Mouse (Mus musculus) midbrain, embryonic 11.5 days (tissue): ENCODE results near the gene Ap1s1. TPM values are rescaled to one million over a fixed set of nuclear protein-coding genes. Genes with fewer than 3 reads are reported as not detected.

ENCODE experiments used
- ATAC-seq: fragments of 200-750 bp; cut with Nextera tagmentation; 2 replicates; pipeline ENCODE4 v1.8.0; 2017; ENCODE audit warnings: moderate TSS enrichment, moderate library complexity; ENCODE audit not compliant: low FRiP score
- DNase-seq: peaks from one replicate; pipeline ENCODE4 v3.0.0; 2015; ENCODE audit warnings: low spot score; ENCODE audit errors: missing footprints
- H3K27ac ChIP-seq: fragments of 300-500 bp; sonication (generic); 2 replicates; pipeline ENCODE4 v1.5.1; 2014; ENCODE audit warnings: low read depth, low read length
- H3K27me3 ChIP-seq: fragments of 300-500 bp; sonication (generic); 2 replicates; pipeline ENCODE4 v1.6.1; 2014; ENCODE audit warnings: mild to moderate bottlenecking, low read length, moderate library complexity, mixed read lengths; ENCODE audit not compliant: control insufficient read depth, insufficient read depth
- H3K36me3 ChIP-seq: fragments of 300-500 bp; sonication (generic); 2 replicates; pipeline ENCODE4 v1.6.1; 2014; ENCODE audit warnings: mild to moderate bottlenecking, low read length, moderate library complexity, mixed read lengths; ENCODE audit not compliant: control insufficient read depth, insufficient read depth
- H3K4me1 ChIP-seq: fragments of 300-500 bp; sonication (generic); 2 replicates; pipeline ENCODE4 v1.6.1; 2014; ENCODE audit warnings: low read length; ENCODE audit not compliant: control insufficient read depth, insufficient read depth
- H3K4me2 ChIP-seq: fragments of 300-500 bp; sonication (generic); 2 replicates; pipeline ENCODE4 v1.6.1; 2014; ENCODE audit warnings: mild to moderate bottlenecking, moderate library complexity
- H3K4me3 ChIP-seq: fragments of 300-500 bp; sonication (generic); 2 replicates; pipeline ENCODE4 v1.5.1; 2014; ENCODE audit warnings: low read depth, low read length
- H3K9ac ChIP-seq: fragments of 300-500 bp; sonication (generic); 2 replicates; pipeline ENCODE4 v1.6.1; 2014; ENCODE audit warnings: low read length
- H3K9me3 ChIP-seq: fragments of 300-500 bp; sonication (generic); 2 replicates; pipeline ENCODE4 v1.6.1; 2016; ENCODE audit warnings: low read length; ENCODE audit not compliant: control insufficient read depth
- WGBS: fragments of 180-500 bp; shearing (Covaris S2); extraction: QIAGEN DNeasy Blood & Tissue Kit; methylation state at CpG from one replicate; pipeline ENCODE4 v1.1.7; 2014; 5-methylcytosine and 5-hydroxymethylcytosine counted together
- microRNA counts: library from miRNA; unstranded; fragments of <30 nt; microRNA quantifications from one replicate; lab custom pipeline; 2015
- microRNA-seq: library from miRNA; unstranded; fragments of <30 nt; microRNA quantifications from one replicate; pipeline ENCODE4, GENCODE M21; 2017
- polyA plus RNA-seq: library from polyadenylated mRNA; unstranded; fragments of >200 nt; fragmentation: Nextera tagmentation; extraction: Ambion mirVana; gene quantifications from 2 replicates; pipeline ENCODE4 v1.2.1, GENCODE M21; 2014

The Ap1s1 gene
- polyA plus RNA-seq, 1 experiment from 2014 or later: 192 TPM

DNA sequence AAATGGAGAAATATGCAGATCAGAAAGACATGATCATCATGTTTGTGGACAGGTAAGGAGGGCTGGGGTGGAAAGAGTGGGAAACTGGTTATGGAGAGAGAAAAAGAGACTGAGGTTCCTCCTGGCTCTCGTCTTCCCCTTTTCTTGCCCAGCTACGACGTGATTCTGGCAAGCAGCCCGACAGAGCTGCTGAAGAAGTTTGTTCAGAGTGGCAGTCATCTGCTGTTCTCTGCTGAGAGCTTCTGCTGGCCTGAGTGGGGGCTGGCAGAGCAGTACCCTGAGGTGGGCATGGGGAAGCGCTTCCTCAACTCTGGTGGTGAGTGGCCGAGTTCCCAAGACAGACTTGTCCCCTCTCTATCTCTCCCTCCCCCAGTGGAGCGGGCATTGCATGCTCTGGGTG lies 57.5 kb downstream of the Ap1s1 start:
- Histone ChIP-seq H3K4me3 (peak overlapping the region; percentile 90), H3K36me3 (peaks cover 22% of the 10 kb centered on the region), H3K27ac (no peak overlapping the region), H3K4me2 (peak overlapping the region; percentile 97), H3K27me3 (no peaks in the 10 kb centered on the region), H3K4me1 (peaks cover 11% of the 10 kb centered on the region), H3K9me3 (no peaks in the 10 kb centered on the region), H3K9ac (peak overlapping the region; percentile 98)
- ATAC-seq: no peak
- 89% methylated on average over 7 of the region's 7 CpGs for WGBS
- no peak for DNase-seq

DNA sequence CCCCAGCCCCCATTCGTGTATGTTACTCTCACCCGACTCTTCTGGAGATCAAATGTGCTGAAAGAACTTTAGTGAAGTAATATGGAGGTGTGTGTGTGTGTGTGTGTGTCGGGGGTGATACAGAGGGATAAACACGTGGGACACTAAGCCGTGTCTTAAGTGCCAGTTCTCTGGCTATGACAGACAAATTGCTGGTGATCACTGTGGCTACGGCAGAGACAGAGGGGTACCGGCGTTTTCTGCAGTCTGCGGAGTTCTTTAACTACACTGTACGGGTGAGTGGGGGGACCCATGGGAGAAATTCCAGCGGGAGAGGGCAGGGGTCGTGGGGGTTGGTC lies 58.0 kb downstream of the Ap1s1 start, which contains the start of gene Znhit1:
Znhit1 (minus strand) TSS at position 88 of the 338 bp plus-strand sequence.
- DNase-seq: no peak
- H3K4me1 ChIP-seq: peaks cover 11% of the 10 kb centered on the region
- H3K9ac ChIP-seq: peak within 1 kb of the TSS; percentile 98
- peak within 1 kb of the TSS; percentile 91 for H3K27ac ChIP-seq
- peak within 1 kb of the TSS; percentile 97 for H3K4me2 ChIP-seq
- peak; percentile 0; the same call in 1 of the 2 replicates for ATAC-seq
- peak within 1 kb of the TSS; percentile 90 for H3K4me3 ChIP-seq
- H3K27me3 ChIP-seq: no peaks in the 10 kb centered on the region
- no peaks in the 10 kb centered on the region for H3K9me3 ChIP-seq
- 13% methylated on average over 12 of the region's 12 CpGs for WGBS
- H3K36me3 ChIP-seq: peaks cover 18% of the 10 kb centered on the region

DNA sequence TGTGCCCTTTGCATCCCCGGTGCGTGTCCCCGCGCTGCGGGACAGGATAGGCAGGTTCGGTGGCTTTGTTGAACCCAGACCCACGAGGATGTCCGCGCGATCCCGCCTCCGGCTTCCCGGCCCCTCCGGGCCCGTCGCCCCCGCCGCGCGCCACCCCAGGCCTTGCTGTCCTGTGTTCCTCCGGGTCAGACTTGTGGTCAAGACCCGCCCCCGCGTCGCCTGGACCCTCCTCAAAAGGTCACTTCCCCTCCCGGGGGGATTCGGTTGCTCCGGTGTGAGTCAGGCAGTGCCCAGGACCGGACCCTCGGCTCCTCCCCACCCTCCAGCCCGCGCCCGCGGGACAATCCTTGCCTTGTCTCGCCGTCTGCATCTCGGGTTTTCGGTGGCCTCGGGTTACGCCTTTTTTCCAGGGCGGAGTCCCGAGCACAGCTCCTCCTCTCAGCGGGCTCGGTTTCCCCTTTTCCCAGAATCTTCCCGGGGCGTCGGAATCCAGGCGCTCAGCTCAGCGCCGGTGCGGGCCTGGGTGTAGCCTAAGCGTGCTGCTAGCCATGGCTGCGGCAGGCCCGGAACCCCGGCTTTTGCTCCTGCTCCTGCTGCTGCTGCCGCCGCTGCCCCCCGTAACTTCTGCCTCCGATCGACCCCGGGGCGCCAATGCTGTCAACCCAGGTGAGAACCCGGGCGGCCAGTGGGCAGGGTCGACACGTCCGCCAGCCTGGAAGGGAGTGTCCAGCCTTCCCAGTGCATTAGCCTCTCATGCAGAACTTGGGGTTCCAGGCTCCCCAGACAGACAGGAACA lies 58.6 kb downstream of the Ap1s1 start:
- peak overlapping the region; percentile 90 for H3K4me3 ChIP-seq
- H3K4me1 ChIP-seq: peaks cover 11% of the 10 kb centered on the region
- WGBS: under 1% methylated on average over 67 of the region's 67 CpGs
- no peaks in the 10 kb centered on the region for H3K9me3 ChIP-seq
- H3K4me2 ChIP-seq: peak overlapping the region; percentile 97
- no peaks in the 10 kb centered on the region for H3K27me3 ChIP-seq
- peak overlapping the region; percentile 91 for H3K27ac ChIP-seq
- H3K9ac ChIP-seq: peak overlapping the region; percentile 98
- DNase-seq (no peak), ATAC-seq (peak; percentile 75)
- H3K36me3 ChIP-seq: peaks cover 18% of the 10 kb centered on the region

DNA sequence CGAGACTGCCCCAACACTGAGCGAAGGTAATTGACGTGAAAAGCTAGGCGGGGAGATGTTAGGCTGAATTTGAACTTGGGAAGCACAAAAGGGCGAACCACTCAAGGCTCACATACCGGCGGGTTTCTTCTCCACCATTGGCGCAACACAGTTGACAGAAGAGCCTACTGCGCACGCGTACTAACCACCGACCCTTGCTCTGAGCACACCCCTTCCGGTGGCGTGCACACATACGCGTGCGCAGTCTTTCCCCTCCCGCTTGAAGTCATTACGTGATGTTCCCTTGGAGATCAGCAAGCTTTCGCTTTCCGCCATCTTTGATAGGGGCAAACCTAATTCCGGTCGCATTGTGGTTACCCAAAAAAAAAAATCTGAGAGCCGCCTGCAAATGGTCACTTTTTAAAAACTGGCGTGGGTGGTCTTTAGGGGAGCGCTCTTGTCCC lies 59.2 kb downstream of the Ap1s1 start, which contains the start of gene Plod3:
Plod3 (plus strand) TSS at position 325 of the 443 bp plus-strand sequence.
- Histone ChIP-seq H3K27ac (peak within 1 kb of the TSS; percentile 91), H3K4me3 (peak within 1 kb of the TSS; percentile 90), H3K4me2 (peak within 1 kb of the TSS; percentile 97), H3K9me3 (no peaks in the 10 kb centered on the region), H3K27me3 (no peaks in the 10 kb centered on the region), H3K4me1 (peaks cover 11% of the 10 kb centered on the region), H3K9ac (peak within 1 kb of the TSS; percentile 98), H3K36me3 (peaks cover 18% of the 10 kb centered on the region)
- DNase-seq (peak; percentile 100), ATAC-seq (peak; percentile 94)
- 0% methylated on average over 26 of the region's 26 CpGs for WGBS

MicroRNAs encoded within 50 kb of the gene (microRNA counts, 519-probe panel; counts per million panel counts)
- microRNA mmu-miR-702 (lab: Ali Mortazavi, UCI): not detected

Small RNAs within 50 kb of the gene (microRNA-seq; reads per million reads assigned to microRNA genes)
- gene Mir702: 74.7 reads per million, percentile 49 among the genes with 10 or more reads in this experiment

Other genes with a start within 250 kb of the Ap1s1 start
- gene Col26a1, start 162.9 kb downstream of the Ap1s1 start, polyA plus RNA-seq: 18.8 and 21.9 TPM in 2 replicates
- 111 and 114 TPM in 2 replicates for gene Ift22, start 138.0 kb downstream of the Ap1s1 start, polyA plus RNA-seq
- gene Fis1, start 92.9 kb downstream of the Ap1s1 start, polyA plus RNA-seq: 320 and 332 TPM in 2 replicates
- 0.22 and 0.26 TPM in 2 replicates for gene Cldn15, start 79.5 kb downstream of the Ap1s1 start, polyA plus RNA-seq
- gene Plod3, start 59.1 kb downstream of the Ap1s1 start, polyA plus RNA-seq: 21.4 and 23.1 TPM in 2 replicates
- gene Znhit1, start 58.1 kb downstream of the Ap1s1 start, polyA plus RNA-seq: 91.1 and 92.1 TPM in 2 replicates
- 0.40 and 0.59 TPM in 2 replicates for gene Vgf, start 19.7 kb downstream of the Ap1s1 start, polyA plus RNA-seq
- gene Serpine1, start 26.1 kb upstream of the Ap1s1 start, polyA plus RNA-seq: not detected in 2 replicates
- 4.5 and 4.8 TPM in 2 replicates for gene Trim56, start 70.1 kb upstream of the Ap1s1 start, polyA plus RNA-seq
- not detected in 2 replicates for gene Muc3, start 103.2 kb upstream of the Ap1s1 start, polyA plus RNA-seq
- gene Muc3a, start 166.3 kb upstream of the Ap1s1 start, polyA plus RNA-seq: not detected in 2 replicates
- 3.6 and 4.0 TPM in 2 replicates for gene Ache, start 241.4 kb upstream of the Ap1s1 start, polyA plus RNA-seq
- 7.5 and 7.9 TPM in 2 replicates for gene Ufsp1, start 248.5 kb upstream of the Ap1s1 start, polyA plus RNA-seq